Mouse (Mus musculus) liver, embryonic 15.5 days (tissue): ENCODE measurements at regions not wholly inside any gene's neighbourhood (a gene's known extent, or its start where the extent isn't known, plus 50 kb on each side); places are given as distances from the start of the nearest gene placed in this dataset.

Source experiments
- ATAC-seq: fragments of 200-750 bp; cut with Nextera tagmentation; 2 replicates; pipeline ENCODE4 v1.8.0; 2017; ENCODE audit warnings: moderate number of reproducible peaks, mild to moderate bottlenecking, moderate library complexity; ENCODE audit not compliant: insufficient read depth
- H3K27ac ChIP-seq: fragments of 300-500 bp; sonication (generic); replicated peaks from 2 replicates; pipeline ENCODE4 v1.5.1; 2015; ENCODE audit warnings: mild to moderate bottlenecking, inconsistent platforms
- H3K27me3 ChIP-seq: fragments of 300-500 bp; sonication (generic); 2 replicates; pipeline ENCODE4 v1.6.1; 2015; ENCODE audit warnings: mild to moderate bottlenecking, inconsistent platforms
- H3K36me3 ChIP-seq: fragments of 300-500 bp; sonication (generic); replicated peaks from 2 replicates; pipeline ENCODE4 v1.6.1; 2015; ENCODE audit warnings: moderate library complexity, mild to moderate bottlenecking, inconsistent platforms
- H3K4me1 ChIP-seq: fragments of 300-500 bp; sonication (generic); replicated peaks from 2 replicates; pipeline ENCODE4 v1.6.1; 2015; ENCODE audit warnings: inconsistent platforms
- H3K4me2 ChIP-seq: fragments of 300-500 bp; sonication (generic); 2 replicates; pipeline ENCODE4 v1.6.1; 2015; ENCODE audit warnings: moderate library complexity, mild to moderate bottlenecking, inconsistent platforms
- H3K4me3 ChIP-seq: fragments of 300-500 bp; sonication (generic); replicated peaks from 2 replicates; pipeline ENCODE4 v1.5.1; 2015; ENCODE audit warnings: mild to moderate bottlenecking, inconsistent platforms
- H3K9ac ChIP-seq: fragments of 300-500 bp; sonication (generic); 2 replicates; pipeline ENCODE4 v1.6.1; 2015; ENCODE audit warnings: moderate library complexity, mild to moderate bottlenecking, inconsistent platforms
- H3K9me3 ChIP-seq: fragments of 300-500 bp; sonication (generic); replicated peaks from 2 replicates; pipeline ENCODE4 v1.6.1; 2016; ENCODE audit warnings: inconsistent platforms
- WGBS: fragments of 180-500 bp; shearing (Covaris S2); methylation state at CpG from one replicate; pipeline ENCODE4 v1.1.7; 2015; ENCODE audit warnings: mixed read lengths; ENCODE audit not compliant: insufficient replicate concordance; 5-methylcytosine and 5-hydroxymethylcytosine counted together

GRCm38 (mm10) chr4:72060605-72061352 lies 139.9 kb downstream of the Tle1 start:
- Histone ChIP-seq H3K27me3 (no peaks in the 10 kb centered on the region), H3K4me3 (no peak overlapping the region), H3K4me2 (no peak overlapping the region), H3K36me3 (no peaks in the 10 kb centered on the region), H3K9ac (no peak overlapping the region), H3K9me3 (no peaks in the 10 kb centered on the region), H3K4me1 (0 out of 2 replicates have a peak, but pooled peaks cover 5% of the 10 kb centered on the region), H3K27ac (0 out of 2 replicates have a peak overlapping the region, but pooled peaks have one; percentile 19)
- 47% methylated on average over 6 of the region's 6 CpGs for WGBS
- peak; percentile 47 for ATAC-seq

GRCm38 (mm10) chr4:72049638-72050454 lies 150.9 kb downstream of the Tle1 start:
- no peaks in the 10 kb centered on the region for H3K36me3 ChIP-seq
- H3K4me3 ChIP-seq = no peak overlapping the region
- ATAC-seq = peak; percentile 72
- H3K4me2 ChIP-seq = no peak overlapping the region
- no peak overlapping the region for H3K9ac ChIP-seq
- H3K9me3 ChIP-seq = no peaks in the 10 kb centered on the region
- 36% methylated on average over 6 of the region's 6 CpGs for WGBS
- H3K27me3 ChIP-seq = no peaks in the 10 kb centered on the region
- no peaks in the 10 kb centered on the region for H3K4me1 ChIP-seq
- H3K27ac ChIP-seq = peak overlapping the region; percentile 49

DNA sequence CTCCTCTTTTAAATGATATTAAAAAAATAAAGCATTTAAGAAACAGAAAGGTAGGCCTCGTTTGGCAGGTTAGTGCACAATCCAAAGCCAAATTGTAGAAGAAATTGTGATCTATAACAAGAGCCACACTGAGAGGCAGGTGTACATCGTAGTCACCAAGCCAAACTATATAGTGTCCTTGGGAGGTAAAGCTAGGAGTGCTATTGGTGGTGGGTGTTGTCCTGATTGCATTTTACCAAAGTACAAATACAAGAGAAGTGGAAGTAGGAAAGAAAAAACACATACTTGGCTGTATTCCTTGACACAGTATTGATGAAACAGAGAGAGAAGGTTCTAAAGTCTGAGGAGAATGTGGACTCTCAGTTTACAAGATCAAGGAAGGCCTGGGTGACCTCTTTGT lies 178.6 kb downstream of the Tle1 start:
- Histone ChIP-seq H3K27me3 (no peaks in the 10 kb centered on the region), H3K27ac (no peak overlapping the region), H3K4me3 (no peak overlapping the region), H3K9ac (no peak overlapping the region), H3K36me3 (no peaks in the 10 kb centered on the region), H3K4me1 (no peaks in the 10 kb centered on the region), H3K9me3 (no peaks in the 10 kb centered on the region), H3K4me2 (no peak overlapping the region)
- 38% methylated on average over 2 of the region's 2 CpGs for WGBS
- ATAC-seq = no peak

- no peaks in the 10 kb centered on the region for H3K36me3 ChIP-seq
- H3K27ac ChIP-seq = no peak overlapping the region
- no peaks in the 10 kb centered on the region for H3K9me3 ChIP-seq
- no peak overlapping the region for H3K4me2 ChIP-seq
- H3K4me3 ChIP-seq = no peak overlapping the region
- 29% methylated on average over 2 of the region's 2 CpGs for WGBS
- no peaks in the 10 kb centered on the region for H3K4me1 ChIP-seq
- no peaks in the 10 kb centered on the region for H3K27me3 ChIP-seq
- ATAC-seq = no peak
- H3K9ac ChIP-seq = no peak overlapping the region
Observed at GRCm38 (mm10) chr4:72014221-72014850, 186.4 kb downstream of the Tle1 start.

DNA sequence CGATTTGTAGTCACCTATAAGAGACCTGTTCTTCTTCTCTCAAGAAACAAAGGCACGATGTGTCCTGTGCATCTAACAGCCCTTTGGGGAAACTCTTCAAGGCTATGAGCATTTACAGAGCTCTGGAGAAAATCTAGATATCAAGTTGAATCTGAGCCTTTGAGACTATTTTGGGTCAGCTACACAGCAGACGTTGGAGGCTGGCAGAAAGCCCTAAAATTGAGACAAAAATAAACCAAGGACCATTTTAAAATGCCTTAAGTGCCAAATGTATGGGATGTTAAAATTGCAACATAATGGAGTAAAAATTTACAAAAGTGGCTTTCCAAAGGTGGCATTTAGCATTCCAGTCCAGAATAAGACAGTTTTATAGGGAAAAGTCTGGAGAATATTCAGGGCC lies 187.1 kb downstream of the Tle1 start:
- H3K4me3 ChIP-seq = no peak overlapping the region
- no peak overlapping the region for H3K27ac ChIP-seq
- 57% methylated on average over 3 of the region's 3 CpGs for WGBS
- H3K36me3 ChIP-seq = no peaks in the 10 kb centered on the region
- no peak overlapping the region for H3K9ac ChIP-seq
- H3K4me1 ChIP-seq = no peaks in the 10 kb centered on the region
- H3K9me3 ChIP-seq = no peaks in the 10 kb centered on the region
- H3K27me3 ChIP-seq = no peaks in the 10 kb centered on the region
- no peak for ATAC-seq
- no peak overlapping the region for H3K4me2 ChIP-seq

GRCm38 (mm10) chr4:72010316-72010715 lies 190.4 kb downstream of the Tle1 start:
- H3K4me2 ChIP-seq = no peak overlapping the region
- H3K27ac ChIP-seq = no peak overlapping the region
- H3K27me3 ChIP-seq = no peaks in the 10 kb centered on the region
- ATAC-seq = no peak
- H3K9me3 ChIP-seq = no peaks in the 10 kb centered on the region
- WGBS = 60% methylated on average over 4 of the region's 4 CpGs
- H3K4me3 ChIP-seq = no peak overlapping the region
- no peaks in the 10 kb centered on the region for H3K4me1 ChIP-seq
- no peak overlapping the region for H3K9ac ChIP-seq
- H3K36me3 ChIP-seq = no peaks in the 10 kb centered on the region

DNA sequence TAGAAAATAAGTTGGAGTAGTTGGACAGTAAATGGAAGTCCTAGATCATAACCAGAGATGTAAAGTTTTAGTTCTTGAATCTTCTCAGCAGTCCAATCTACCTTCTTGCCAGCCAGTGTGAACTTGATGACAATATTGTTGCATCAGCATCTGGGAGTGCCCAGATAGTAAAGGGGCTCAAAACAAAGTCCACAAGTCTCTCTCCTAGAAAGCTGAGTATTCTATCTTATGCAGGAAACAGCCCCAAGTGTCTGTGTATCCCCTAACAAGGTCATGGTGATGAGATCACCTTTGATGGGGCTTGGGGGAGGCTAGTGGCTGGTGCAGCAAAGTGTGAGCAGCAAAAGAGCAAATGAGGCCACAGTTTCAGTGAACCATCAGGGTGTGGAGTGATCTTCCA lies 194.8 kb downstream of the Tle1 start:
- no peak overlapping the region for H3K27ac ChIP-seq
- no peak overlapping the region for H3K4me2 ChIP-seq
- H3K9ac ChIP-seq = no peak overlapping the region
- H3K27me3 ChIP-seq = no peaks in the 10 kb centered on the region
- H3K4me3 ChIP-seq = no peak overlapping the region
- no peaks in the 10 kb centered on the region for H3K4me1 ChIP-seq
- no peak for ATAC-seq
- no peaks in the 10 kb centered on the region for H3K9me3 ChIP-seq
- H3K36me3 ChIP-seq = no peaks in the 10 kb centered on the region

GRCm38 (mm10) chr4:72001221-72001875 lies 199.4 kb downstream of the Tle1 start:
- Histone ChIP-seq H3K36me3 (no peaks in the 10 kb centered on the region), H3K27ac (no peak overlapping the region), H3K4me3 (no peak overlapping the region), H3K27me3 (no peaks in the 10 kb centered on the region), H3K4me2 (no peak overlapping the region), H3K4me1 (no peaks in the 10 kb centered on the region), H3K9ac (no peak overlapping the region), H3K9me3 (no peaks in the 10 kb centered on the region)
- ATAC-seq = no peak
- WGBS = 40% methylated on average over 2 of the region's 2 CpGs

DNA sequence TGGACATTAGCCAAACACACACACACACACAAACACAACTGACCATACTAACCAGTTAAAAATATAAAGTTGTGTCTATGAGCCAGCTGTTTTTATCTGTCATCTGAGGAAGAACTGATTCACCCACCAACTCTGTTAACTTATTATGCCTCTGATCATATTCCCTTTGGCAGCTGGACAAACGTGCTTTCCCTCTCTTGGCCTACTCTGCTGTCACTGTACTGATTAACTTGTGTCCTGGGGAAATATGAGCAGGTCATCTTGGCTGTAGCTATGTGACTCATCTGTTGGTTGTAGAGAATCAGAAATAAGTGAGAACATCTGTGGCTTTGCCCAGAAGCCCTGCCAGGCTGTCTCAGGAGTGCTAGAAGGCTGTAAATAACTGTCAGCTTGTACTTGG lies 210.9 kb upstream of the Gm11232 start:
- Histone ChIP-seq H3K4me1 (no peaks in the 10 kb centered on the region), H3K27ac (no peak overlapping the region), H3K4me3 (no peak overlapping the region), H3K27me3 (no peaks in the 10 kb centered on the region), H3K9ac (no peak overlapping the region), H3K4me2 (no peak overlapping the region), H3K9me3 (no peaks in the 10 kb centered on the region), H3K36me3 (no peaks in the 10 kb centered on the region)
- ATAC-seq = no peak
- WGBS = 37% methylated on average over 1 of the region's 1 CpGs

- Histone ChIP-seq H3K9me3 (no peaks in the 10 kb centered on the region), H3K36me3 (no peaks in the 10 kb centered on the region), H3K4me3 (no peak overlapping the region), H3K4me1 (no peaks in the 10 kb centered on the region), H3K27ac (no peak overlapping the region), H3K27me3 (no peaks in the 10 kb centered on the region), H3K4me2 (no peak overlapping the region), H3K9ac (no peak overlapping the region)
- ATAC-seq = no peak
- WGBS = 37% methylated on average over 2 of the region's 2 CpGs
Observed at GRCm38 (mm10) chr4:71953441-71953840, 195.7 kb upstream of the Gm11232 start.
